Mouse (Mus musculus): ENCODE data around the gene Gm44790.
"Not testable (repeated sequence)": the region's sequence is repeated elsewhere in the genome, so short reads cannot be mapped to it uniquely, and the experiment has no call there.

The Gm44790 gene

DNA sequence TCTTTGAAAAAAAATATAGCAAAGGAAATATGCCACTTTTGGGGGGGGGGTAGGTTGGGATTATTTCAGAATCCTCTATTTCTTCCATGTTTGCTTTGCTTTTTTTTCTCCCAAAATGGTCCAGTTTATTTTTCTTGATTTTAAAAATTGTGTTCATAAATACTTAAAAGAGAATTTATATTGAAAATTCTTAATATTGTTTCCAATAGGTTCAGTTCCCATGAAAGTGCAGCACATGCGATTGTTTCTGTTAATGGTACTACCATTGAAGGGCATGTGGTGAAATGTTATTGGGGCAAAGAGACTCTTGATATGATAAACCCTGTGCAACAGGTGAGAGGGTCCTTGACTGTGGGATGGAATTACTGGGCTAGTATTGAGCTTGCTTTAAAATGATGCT lies at the start of gene Gm44790:
TSS of gene Gm44790 (plus strand) at position 301 of the 400 bp plus-strand sequence.
- DNase-seq = no peak

DNA sequence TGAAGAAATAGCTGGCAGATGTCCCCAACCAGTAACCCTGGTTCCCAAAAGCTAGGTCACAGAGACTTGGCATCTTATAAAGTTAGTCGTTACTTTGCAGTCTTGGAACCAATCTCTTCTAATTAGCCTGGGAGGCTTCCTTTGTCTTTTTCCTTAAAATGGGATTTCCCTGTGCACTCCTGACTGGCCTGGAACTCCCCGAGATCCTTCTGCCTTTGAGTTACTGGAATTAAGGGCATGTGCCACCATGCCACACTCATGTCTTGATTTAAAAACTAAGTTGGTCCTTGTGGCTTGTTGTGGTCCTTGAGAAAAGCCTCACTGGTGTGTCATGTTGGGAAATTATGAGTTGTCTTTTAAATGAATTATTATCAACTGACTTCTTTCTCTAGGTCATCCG lies 48.1 kb upstream of the Gm44790 start:
- no peak for DNase-seq

DNA sequence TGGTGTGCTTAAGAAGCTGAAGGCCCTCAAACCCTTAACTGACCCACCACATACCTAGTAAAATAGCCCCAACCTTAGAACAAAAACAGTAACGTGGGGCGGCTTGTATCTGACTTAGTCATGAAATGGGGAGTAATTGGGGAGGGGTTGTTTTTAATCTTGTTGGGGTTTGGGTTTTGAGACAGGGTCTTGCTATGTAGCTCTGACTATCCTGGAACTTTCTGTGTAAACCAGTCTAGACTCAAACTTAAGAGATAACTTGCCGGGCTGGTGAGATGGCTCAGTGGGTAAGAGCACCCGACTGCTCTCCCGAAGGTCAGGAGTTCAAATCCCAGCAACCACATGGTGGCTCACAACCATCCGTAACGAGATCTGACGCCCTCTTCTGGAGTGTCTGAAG lies 46.3 kb upstream of the Gm44790 start:
- DNase-seq = not testable (repeated sequence)

DNA sequence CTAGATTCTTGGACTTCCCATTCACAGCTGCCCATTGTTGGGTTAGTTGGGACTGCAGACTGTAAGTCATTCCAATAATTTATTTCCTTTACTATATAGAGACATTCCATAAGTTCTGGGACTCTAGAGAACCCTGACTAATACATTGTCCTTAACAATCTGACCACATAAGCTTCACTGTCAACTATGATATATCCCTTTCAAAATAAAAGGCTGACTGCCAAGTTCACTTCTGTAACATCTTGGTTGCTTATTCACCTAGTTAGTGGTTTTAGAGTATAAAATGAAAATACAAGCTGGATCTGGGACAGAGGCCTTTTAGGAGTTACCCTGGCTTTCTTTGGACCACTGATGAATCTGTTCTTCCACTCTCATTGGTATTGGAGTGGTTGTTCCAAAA lies 43.9 kb upstream of the Gm44790 start:
- no peak for DNase-seq

GRCm38 (mm10) chr6:86383370-86383769 lies 43.1 kb upstream of the Gm44790 start:
- no peak for DNase-seq

DNA sequence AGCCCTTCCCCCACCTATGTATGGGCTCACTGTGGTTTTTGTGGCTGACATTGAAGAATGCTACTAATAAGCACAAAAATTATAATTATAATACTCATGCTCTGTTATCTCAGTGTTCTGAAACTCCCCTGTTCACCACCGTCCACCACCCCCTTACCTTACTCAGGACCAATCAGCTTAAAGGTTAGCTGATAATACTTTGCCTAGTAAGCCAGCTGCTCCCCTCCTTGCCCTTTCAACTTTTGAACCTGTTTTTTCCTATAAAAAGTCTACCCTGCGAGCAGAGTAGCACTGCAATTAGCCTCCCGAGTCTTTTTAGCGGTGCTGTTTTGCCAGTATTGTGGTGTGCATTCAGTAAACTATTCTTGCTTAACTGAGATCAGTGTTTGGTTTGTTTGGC lies 41.8 kb upstream of the Gm44790 start:
- DNase-seq = no peak

DNA sequence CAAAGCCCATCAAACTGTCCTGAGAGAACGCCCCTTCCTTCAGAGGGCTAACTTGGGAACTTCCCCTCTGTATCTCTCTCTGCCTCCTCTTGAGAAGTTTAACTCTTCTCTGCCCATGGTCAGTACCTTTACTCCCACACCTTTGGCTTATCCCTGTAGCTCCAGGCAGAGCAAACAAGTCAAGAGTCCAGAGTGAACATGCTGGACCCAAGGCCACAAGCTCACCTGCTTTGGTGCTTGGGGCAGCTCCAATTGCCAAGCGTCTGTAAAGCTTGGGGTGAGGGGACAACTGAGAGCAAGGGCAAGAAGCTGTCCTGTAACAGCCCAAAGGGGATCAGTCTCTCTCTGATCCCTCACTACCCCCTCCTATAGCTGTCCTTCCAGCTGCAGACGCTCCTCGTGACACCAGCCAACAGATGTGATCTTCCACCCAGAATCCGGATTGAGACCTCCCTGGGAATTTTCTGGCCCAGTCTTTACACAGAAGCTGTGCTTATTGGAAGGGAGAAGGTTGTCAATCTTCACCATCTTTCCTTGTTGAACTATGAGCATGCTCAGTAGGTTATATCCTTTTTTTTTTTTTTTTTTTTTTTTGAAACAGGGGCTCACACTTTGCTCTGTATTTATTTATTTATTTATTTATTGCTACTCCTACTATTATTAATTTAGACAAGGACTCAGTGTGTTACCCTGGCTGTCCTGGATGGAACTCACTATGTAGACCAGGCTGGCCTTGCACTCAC lies 40.9 kb upstream of the Gm44790 start:
- no peak for DNase-seq

- no peak for DNase-seq
Observed at GRCm38 (mm10) chr6:86387313-86387712, 39.1 kb upstream of the Gm44790 start.

DNA sequence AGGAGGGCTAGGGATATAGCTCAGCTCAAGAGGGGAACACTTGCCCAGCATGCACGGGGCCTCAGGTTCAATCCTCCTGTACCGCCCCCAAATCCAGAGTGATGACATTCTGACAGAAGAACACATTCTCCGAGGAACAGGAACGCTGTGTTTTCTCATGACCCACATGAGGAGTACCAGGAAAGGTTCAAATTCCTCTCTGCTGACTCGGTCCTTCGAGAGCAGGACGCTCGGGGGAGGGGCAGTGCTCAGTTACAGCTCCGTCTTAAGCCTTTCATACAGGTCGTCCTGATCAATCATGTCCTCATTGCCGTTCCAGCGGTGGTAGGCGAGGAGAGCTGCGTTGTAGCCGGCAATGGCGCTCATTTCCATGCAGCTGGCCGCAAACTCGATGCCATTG lies 38.0 kb upstream of the Gm44790 start:
- no peak for DNase-seq

- peak in 1 of 2 experiments; percentile 35 for DNase-seq
Observed at GRCm38 (mm10) chr6:86391326-86391725, 35.1 kb upstream of the Gm44790 start.

DNA sequence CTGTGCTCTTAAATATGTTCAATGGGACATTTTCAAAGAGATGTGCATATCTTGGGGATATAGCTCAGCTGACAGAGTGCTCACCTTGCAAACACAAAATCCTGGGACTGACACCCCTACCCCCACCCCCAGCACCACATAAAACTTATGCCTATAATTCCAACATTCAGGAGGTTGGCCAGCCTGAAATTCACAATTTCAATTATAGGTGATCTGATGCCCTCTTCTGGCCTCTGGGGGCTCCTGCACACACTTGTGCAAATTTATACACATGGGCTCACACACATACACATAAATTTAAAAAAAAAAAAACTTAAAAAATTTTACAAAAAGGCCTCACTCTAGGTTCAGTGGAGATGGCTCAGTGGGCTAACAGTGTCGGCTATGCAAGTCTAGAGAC lies 33.3 kb upstream of the Gm44790 start:
- DNase-seq = no peak

DNA sequence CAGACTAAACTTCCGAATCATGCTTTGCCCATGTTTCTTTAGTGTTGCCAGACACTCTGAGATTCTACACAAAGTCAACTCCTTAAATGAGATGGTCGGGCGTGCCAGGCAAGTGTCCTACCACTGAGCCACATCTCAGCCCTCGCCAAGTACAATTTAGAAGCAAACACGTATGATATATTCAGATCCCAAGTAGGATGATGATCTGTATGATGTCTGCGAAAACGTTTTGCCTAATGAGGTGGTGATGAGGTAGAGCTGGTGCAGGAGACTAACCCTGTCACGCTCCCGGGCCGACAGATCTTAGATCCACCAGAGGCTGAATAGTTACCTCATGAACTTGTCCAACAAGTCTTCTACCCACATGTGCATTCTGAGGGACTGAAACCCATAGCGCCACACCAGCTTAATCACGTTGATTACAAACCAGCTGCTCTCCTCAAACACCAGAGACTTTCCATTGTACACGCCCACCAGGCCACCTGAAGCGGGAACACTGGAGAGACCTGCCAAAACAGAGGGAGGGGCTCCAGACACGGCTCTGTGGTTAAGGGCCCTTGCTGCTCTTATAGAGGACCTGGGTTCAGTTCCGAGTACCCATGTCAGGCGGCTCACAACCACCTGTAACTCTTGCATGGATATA lies 32.3 kb upstream of the Gm44790 start:
- DNase-seq = no peak

- no peak for DNase-seq
Observed at GRCm38 (mm10) chr6:86395021-86395420, 31.4 kb upstream of the Gm44790 start.

DNA sequence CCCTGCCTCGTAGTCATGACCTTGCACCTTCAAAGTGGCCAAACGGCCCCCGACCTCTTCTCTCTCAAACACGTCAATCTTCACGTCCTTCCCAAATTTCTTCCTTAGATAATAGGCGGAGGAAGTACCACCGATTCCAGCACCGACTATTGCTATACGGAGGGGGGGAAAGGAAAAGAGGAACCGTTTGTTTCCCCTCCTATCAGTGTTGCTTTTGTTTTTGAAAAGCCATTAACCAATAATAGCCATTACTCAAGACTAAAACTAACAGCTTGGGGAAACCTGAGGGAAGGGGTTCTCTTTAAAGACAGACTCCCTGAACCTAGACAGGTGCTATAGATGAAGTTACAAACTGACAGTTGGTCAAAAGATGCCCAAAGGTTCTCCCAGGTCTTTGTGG lies 30.5 kb upstream of the Gm44790 start:
- peak in 1 of 2 experiments; percentile 17 for DNase-seq

- DNase-seq = peak; percentile 90 to 93
Observed at GRCm38 (mm10) chr6:86396581-86397256, 29.7 kb upstream of the Gm44790 start, which contains the start of gene Pcyox1. Gene Pcyox1, minus strand, starts transcription at chr6:86397154.

DNA sequence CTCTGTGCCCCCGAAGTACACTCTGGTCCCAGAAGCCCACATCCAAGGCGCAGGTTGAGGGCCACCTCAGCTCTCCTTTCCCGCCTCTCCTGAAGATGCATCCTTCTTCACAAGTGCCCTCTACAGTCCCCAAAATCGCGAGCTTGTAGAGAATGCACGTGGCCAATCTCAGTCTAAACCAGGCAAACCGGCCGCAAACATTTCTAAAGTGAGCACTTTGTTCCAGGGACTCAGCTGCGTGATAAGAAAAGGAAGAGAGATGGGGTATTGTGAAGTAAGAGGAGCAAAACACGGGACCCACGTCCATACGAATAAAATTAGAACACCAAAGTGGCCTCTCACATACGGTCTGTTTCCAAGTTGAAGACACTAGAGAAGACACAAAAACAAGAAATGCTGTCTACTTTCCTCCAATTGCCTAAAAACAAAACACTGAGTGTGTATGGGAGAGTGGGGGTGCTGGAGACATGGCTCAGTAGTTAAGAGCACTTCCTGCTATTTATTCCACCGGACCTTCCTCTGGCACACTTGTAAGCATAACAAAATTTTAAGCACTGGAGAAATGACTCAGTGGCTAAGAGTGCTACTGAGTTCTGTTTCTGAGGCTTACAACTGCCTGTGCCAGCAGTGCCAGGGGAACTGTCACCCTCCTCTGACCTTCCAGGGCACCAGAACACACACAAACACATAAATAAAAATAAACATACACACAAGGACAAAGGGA lies 29.0 kb upstream of the Gm44790 start:
- DNase-seq = no peak

DNA sequence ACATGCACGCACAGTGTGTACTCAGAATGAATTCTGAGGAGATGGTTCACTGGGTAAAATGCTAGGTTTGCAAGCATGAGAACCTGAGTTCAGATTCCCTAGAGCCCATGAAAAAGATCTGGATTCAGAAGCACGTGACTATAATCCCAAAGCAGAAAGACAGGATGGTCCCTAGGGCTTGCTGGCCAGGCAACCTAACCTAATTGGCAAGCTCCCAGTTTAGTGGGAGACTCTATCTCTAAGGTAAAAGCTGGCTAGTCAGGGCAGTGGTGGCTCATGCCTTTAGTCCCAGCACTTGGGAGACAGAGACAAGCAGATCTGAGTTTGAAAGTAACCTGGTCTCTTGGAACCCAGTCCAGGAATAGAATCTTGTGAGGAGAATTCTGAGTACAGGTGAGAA lies 27.5 kb upstream of the Gm44790 start:
- no peak for DNase-seq

GRCm38 (mm10) chr6:86399995-86400394 lies 26.5 kb upstream of the Gm44790 start:
- no peak for DNase-seq

DNA sequence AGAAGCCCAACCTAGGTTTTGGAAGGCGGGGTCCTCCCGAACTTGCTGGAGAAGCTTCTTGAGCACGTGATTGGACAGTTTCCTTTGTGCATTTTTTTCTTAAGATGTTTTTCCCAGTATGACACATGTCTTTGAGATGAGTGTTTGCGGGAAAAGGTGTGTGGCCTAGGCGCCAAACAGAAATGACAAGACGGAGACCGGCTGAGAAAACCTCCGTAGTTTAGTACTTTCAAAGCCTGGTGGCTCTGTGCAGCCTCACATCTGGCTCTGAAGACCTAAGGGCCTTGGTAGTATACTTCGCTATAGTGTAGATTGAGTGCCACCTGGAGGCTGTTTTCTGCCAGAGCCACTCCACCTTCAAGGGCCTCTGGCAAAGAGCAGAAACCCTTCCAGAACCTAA lies 25.5 kb upstream of the Gm44790 start:
- peak; percentile 60 to 67 for DNase-seq

DNA sequence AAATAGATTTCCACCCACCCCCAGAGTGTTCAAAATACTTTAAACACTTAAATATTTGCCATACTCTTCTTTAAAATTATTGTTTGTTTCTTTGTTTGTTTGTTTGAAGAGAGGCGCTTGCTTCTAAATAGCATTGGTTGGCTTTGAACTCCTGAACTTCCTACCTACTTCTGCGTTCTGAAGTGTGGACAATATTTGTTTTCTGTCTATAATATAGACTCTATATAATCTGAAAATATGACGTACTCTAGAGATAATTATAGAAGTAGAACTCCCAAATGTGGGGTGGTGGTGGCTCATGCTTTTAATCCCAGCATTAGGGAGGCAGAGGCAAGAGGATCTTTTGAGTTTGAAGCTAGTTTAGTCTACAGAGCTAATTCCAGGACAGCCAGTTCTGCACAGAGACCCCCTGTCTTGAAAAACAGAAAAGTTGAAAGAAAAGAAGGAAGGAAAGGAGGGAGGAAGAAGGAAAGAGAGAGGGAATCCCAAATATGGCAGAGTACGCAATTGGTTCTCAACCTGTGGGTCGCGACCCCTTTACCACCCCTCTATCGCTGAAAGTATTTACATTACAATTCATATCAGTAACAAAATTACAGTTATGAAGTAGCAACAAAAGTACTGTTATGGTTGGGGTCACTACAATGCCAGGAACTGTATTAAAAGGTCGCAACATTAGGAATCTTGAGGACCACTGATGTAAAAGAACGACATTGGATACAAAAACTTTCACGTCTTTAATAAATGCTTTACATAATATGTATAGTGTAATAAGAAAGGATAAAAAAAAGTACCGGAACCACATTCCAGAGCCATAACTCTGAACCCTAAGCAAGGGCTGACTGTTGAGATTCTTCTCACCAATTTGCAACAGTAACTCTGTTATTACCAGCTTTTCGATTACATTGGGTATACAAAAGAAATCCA lies 23.5 kb upstream of the Gm44790 start:
- peak in 1 of 2 experiments; percentile 14 for DNase-seq

- DNase-seq = peak; percentile 95 to 96
Observed at GRCm38 (mm10) chr6:86403728-86404099, 22.7 kb upstream of the Gm44790 start.
